Mouse (Mus musculus) left cerebral cortex, adult 8-10 months (tissue): ENCODE data around the gene Camk1d. TPM values are rescaled to one million over a fixed set of nuclear protein-coding genes. Genes with fewer than 3 reads are reported as not detected.

Source experiments
- DNase-seq, 2 experiments: peaks; one replicate each; pipeline ENCODE4 v3.0.0; 2022; ENCODE audit warnings: low spot score in 2 of 2
- total RNA-seq, 4 experiments: library from RNA; stranded (reverse); gene quantifications; 2 replicates each; pipeline ENCODE4 v1.2.4; 2022

The Camk1d gene
- 100 to 1,000 TPM; 110 to 134 (median 127) TPM for total RNA-seq

- peak; percentile 78 to 80 for DNase-seq
Measured at GRCm38 (mm10) chr2:5714211-5715053, at the start of gene Camk1d. Camk1d (minus strand) TSS chr2:5714515.

- no peak for DNase-seq
Measured at GRCm38 (mm10) chr2:5762031-5762430, 47.7 kb upstream of the Camk1d start.

- DNase-seq, result no peak
Measured at GRCm38 (mm10) chr2:5760479-5761008, 46.2 kb upstream of the Camk1d start.

- no peak for DNase-seq
Measured at GRCm38 (mm10) chr2:5758569-5758968, 44.3 kb upstream of the Camk1d start.

- DNase-seq, result no peak
Measured at GRCm38 (mm10) chr2:5750872-5751271, 36.6 kb upstream of the Camk1d start.

- DNase-seq, result no peak
Measured at GRCm38 (mm10) chr2:5749210-5749609, 34.9 kb upstream of the Camk1d start.

GRCm38 (mm10) chr2:5747545-5748043 is 33.3 kb upstream of the Camk1d start:
- no peak for DNase-seq

- no peak for DNase-seq
Measured at GRCm38 (mm10) chr2:5746529-5746928, 32.2 kb upstream of the Camk1d start.

- DNase-seq, result no peak
Measured at GRCm38 (mm10) chr2:5743886-5744285, 29.6 kb upstream of the Camk1d start.

- no peak for DNase-seq
Measured at GRCm38 (mm10) chr2:5740913-5741312, 26.6 kb upstream of the Camk1d start.

- no peak for DNase-seq
Measured at GRCm38 (mm10) chr2:5735881-5736280, 21.6 kb upstream of the Camk1d start.

- DNase-seq, result no peak
Measured at GRCm38 (mm10) chr2:5733300-5734085, 19.2 kb upstream of the Camk1d start.

- DNase-seq, result no peak
Measured at GRCm38 (mm10) chr2:5732047-5732446, 17.7 kb upstream of the Camk1d start.

- DNase-seq, result peak in 1 of 2 experiments; percentile 40
Measured at GRCm38 (mm10) chr2:5730364-5730792, 16.1 kb upstream of the Camk1d start.

- DNase-seq, result no peak
Measured at GRCm38 (mm10) chr2:5729931-5730330, 15.6 kb upstream of the Camk1d start.

GRCm38 (mm10) chr2:5725028-5725701 is 10.8 kb upstream of the Camk1d start:
- DNase-seq, result no peak

- DNase-seq, result no peak
Measured at GRCm38 (mm10) chr2:5717675-5718074, 3.4 kb upstream of the Camk1d start.

- peak in 1 of 2 experiments; percentile 25 for DNase-seq
Measured at GRCm38 (mm10) chr2:5715544-5715943, 1.2 kb upstream of the Camk1d start.

GRCm38 (mm10) chr2:5715054-5715410 is 717 bp upstream of the Camk1d start:
- peak in 1 of 2 experiments; percentile 36 for DNase-seq

GRCm38 (mm10) chr2:5713325-5714210 is 747 bp downstream of the Camk1d start:
- peak; percentile 51 to 55 for DNase-seq
